Mouse (Mus musculus) embryonic fibroblast, embryonic 13.5 days (primary cell): ENCODE measurements around the gene Ube2c.
A peak's percentile ranks its signal among the peaks of the same experiment; 100 is the strongest.

ENCODE experiments used
- CTCF ChIP-seq: IDR thresholded peaks from 2 replicates; pipeline ENCODE4 v1.5.1; 2011; ENCODE audit warnings: mild to moderate bottlenecking, control low read depth, low read length, moderate library complexity, borderline replicate concordance; ENCODE audit not compliant: insufficient read depth
- POLR2A ChIP-seq: IDR thresholded peaks from 2 replicates; pipeline ENCODE4 v1.6.1; 2011; ENCODE audit warnings: low read depth, mild to moderate bottlenecking, control low read depth, low read length, moderate library complexity

DNA sequence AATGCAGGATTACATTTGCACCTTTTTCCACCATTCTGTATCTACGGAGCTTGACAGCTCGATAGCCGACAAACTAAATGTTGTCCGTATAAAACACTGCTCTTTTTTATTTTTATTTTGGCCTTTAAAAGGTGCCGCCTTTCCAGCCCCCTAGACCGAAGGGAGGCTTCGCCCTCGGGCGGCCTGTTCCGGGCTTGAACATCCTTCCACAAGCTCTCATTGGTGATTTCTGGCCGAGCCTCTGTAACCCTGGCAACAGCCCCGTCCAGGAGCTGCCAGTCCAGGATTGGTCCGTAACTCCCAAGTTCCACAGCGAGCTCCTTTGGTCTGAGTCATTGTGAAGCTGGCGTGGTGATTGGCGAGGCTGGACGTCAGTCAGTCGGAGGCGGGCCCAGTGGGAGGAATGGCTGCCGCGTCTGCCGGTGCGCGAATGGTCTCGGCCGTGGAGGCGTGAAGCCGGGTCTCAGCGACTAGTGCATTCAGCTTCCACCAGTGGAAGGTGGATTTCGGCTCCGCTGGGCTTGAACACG lies 53.0 kb downstream of the Ube2c start, which contains the start of gene Zswim1:
- TF ChIP-seq POLR2A, result peak; percentile 91
- TF ChIP-seq CTCF, result no peak
